Mouse (Mus musculus) monocyte, adult 59 days (primary cell): ENCODE data around the gene Ube2d2b. TPM values are rescaled to one million over a fixed set of nuclear protein-coding genes. Genes with fewer than 3 reads are reported as not detected.

Experiments used
- total RNA-seq, 2 experiments: library from RNA; stranded (reverse); gene quantifications; one replicate each; pipeline ENCODE4 v1.2.4; 2023

Ube2d2b gene
- total RNA-seq, result not detected

GRCm38 (mm10) chr5:107829998-107830560 lies at the start of gene Ube2d2b:
TSS of gene Ube2d2b (plus strand) at chr5:107830099.

DNA sequence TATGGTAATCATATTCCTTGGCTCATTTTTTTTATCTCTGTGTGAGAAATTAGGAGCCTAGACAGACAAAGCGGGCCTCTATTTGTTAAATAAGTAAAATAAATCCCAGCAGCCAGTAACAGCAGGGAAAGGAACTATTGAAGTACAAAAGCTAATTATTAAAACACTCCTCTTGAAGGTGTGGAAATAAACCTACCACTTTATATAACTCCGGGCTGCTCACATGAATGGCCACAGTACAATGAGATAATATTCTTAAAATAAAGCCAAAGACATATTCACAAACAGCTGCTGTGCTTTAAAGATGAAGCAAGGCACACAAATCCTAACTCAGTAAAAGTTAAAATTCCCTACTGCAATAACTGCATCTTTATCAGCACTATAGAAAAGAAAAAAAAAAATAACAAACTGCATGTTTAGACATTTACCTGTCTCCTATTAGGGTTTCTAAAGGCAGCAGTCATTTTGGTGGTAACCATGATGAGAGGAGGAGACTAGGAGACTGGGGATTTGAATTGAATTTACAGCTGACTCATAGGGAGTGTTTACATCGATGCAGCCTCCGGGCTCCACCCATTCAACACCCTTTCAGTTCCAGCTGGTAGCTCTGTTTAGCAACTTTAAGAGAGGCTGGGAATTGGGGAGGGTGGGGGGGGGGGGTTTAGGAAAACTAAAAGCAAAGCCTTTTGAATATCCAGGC lies 44.8 kb downstream of the Ube2d2b start, which contains the start of gene Evi5:
Gene Evi5, minus strand, starts transcription at position 547 of the 700 bp plus-strand sequence.

Other genes with a start within 250 kb of the Ube2d2b start
- 10 to 100 TPM; 14.5 to 16.3 TPM for gene Rpap2, start 232.7 kb upstream of the Ube2d2b start, total RNA-seq
- 1 to 10 TPM; 3.3 to 4.1 TPM for gene Glmn, start 232.2 kb upstream of the Ube2d2b start, total RNA-seq
- under 1 TPM; 0.71 to 0.76 TPM for gene Gfi1, start 104.1 kb upstream of the Ube2d2b start, total RNA-seq
- 10 to 100 TPM; 56.7 to 63.1 TPM for gene Evi5, start 45.0 kb downstream of the Ube2d2b start, total RNA-seq
- 10 to 100 TPM; 52.9 to 63.1 TPM for gene Rpl5, start 70.4 kb downstream of the Ube2d2b start, total RNA-seq
- gene Fam69a, start 157.0 kb downstream of the Ube2d2b start, total RNA-seq, result 10 to 100 TPM; 59.1 to 66.3 TPM
- gene Mtf2, start 235.6 kb downstream of the Ube2d2b start, total RNA-seq, result 10 to 100 TPM; 33.1 to 36.8 TPM